Mouse (Mus musculus): ENCODE measurements around the gene Vinac1. TPM values are rescaled to one million over a fixed set of nuclear protein-coding genes. Genes with fewer than 3 reads are reported as not detected.

Gene Vinac1
- total RNA-seq (2023), result under 1 TPM in 1 of 2 experiments, not detected in 1; 0.17 TPM

GRCm38 (mm10) chr2:129047811-129048210 is at the start of gene Vinac1:
Gene Vinac1 (minus strand): TSS chr2:129048172.

GRCm38 (mm10) chr2:129065437-129066282 is 17.7 kb upstream of the Vinac1 start, which contains the start of gene Ttl:
Gene Ttl (plus strand): TSS chr2:129065942.

Other genes with a start within 250 kb of the Vinac1 start
- 10 to 100 TPM; 36.5 to 38.3 TPM for gene Tmem87b, start 230.1 kb downstream of the Vinac1 start, total RNA-seq (2023)
- not detected for gene Fbln7, start 185.2 kb downstream of the Vinac1 start, total RNA-seq (2023)
- 1 to 10 TPM; 4.8 to 5.0 TPM for gene Zc3h8, start 104.1 kb downstream of the Vinac1 start, total RNA-seq (2023)
- 10 to 100 TPM in 1 of 2 experiments, 1 to 10 TPM in 1; 9.0 to 16.2 TPM for gene Zc3h6, start 80.8 kb downstream of the Vinac1 start, total RNA-seq (2023)
- 1 to 10 TPM; 5.5 TPM for gene Gm10762, start 80.4 kb downstream of the Vinac1 start, total RNA-seq (2023)
- gene Ttl, start 17.8 kb upstream of the Vinac1 start, total RNA-seq (2023), result 1 to 10 TPM; 5.1 to 5.4 TPM
- 10 to 100 TPM; 51.3 to 59.2 TPM for gene Polr1b, start 52.8 kb upstream of the Vinac1 start, total RNA-seq (2023)
- gene Chchd5, start 81.5 kb upstream of the Vinac1 start, total RNA-seq (2023), result 10 to 100 TPM; 15.3 to 21.6 TPM
- gene Slc20a1, start 150.6 kb upstream of the Vinac1 start, total RNA-seq (2023), result 100 to 1,000 TPM; 164 to 178 TPM
- 1 to 10 TPM in 1 of 2 experiments, under 1 TPM in 1; 0.86 to 1.0 TPM for gene Ckap2l, start 249.0 kb upstream of the Vinac1 start, total RNA-seq (2023)

All from B cell, adult 67 days (primary cell).